Mouse (Mus musculus): ENCODE results near the gene Palm2. TPM values are rescaled to one million over a fixed set of nuclear protein-coding genes. Genes with fewer than 3 reads are reported as not detected.

The Palm2 gene
- polyA plus RNA-seq, 1 experiment from 2014 or later: 7.4 TPM

DNA sequence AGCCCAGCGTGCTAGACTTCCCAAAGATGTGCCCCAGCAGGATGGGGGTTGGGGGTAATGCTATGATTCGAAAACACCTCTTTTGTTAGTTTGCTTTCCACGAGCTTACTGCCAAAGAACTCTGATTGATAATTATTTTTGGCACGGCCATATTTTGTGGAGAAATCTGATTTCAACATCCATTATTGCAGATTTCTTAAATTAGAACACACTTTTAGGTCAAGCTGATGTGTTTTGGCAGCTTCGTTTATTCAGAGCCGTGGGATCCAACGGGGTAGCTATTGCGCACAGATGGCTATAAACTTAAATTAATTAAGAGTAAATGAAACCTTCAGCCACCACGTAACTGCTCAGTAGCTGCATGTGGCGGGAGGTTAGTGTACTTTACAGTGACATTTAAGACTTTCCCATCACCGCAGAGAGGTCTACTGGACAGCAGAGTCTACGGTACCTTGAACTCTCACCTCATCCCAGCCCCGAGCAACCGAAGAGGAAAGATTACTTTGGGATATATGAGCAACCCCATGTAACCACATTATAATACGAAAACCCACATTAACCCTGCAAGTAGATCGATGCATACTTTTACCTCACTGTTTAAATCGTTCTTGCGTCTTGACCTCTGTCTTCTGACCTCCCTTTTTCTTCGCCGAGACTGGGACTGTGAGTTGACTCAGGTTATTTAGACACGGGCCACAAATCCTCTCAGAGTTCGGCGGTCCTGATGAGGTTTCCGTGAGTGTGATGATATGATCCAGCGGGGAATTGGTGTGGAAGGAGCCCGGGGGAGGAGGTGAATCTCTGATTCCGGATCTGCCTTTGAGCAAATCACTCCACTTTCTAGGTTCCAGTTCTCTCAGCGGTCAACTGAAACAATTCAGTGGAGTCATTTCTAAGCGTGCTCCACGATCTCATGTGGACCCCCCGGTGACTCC lies 80.2 kb downstream of the Palm2 start:
- Histone ChIP-seq H3K27ac (replicated peaks) (no peak overlapping the region), H3K4me2 (replicated peaks) (no peak overlapping the region), H3K9me3 (replicated peaks) (no peaks in the 10 kb centered on the region), H3K4me1 (no peaks in the 10 kb centered on the region), H3K9ac (no peak overlapping the region), H3K4me3 (replicated peaks) (no peak overlapping the region), H3K36me3 (no peaks in the 10 kb centered on the region), H3K27me3 (no peaks in the 10 kb centered on the region)
- no peak for ATAC-seq (ENCODE audit: insufficient number of reproducible peaks, low FRiP score, low TSS enrichment, low read depth)
- 77% methylated on average over 31 of the region's 31 CpGs for WGBS

GRCm38 (mm10) chr4:57515356-57515755 lies 81.3 kb downstream of the Palm2 start:
- Histone ChIP-seq H3K27ac (replicated peaks) (no peak overlapping the region), H3K9ac (no peak overlapping the region), H3K4me1 (no peaks in the 10 kb centered on the region), H3K9me3 (replicated peaks) (no peaks in the 10 kb centered on the region), H3K27me3 (no peaks in the 10 kb centered on the region), H3K36me3 (no peaks in the 10 kb centered on the region), H3K4me3 (replicated peaks) (no peak overlapping the region), H3K4me2 (replicated peaks) (no peak overlapping the region)
- no peak for ATAC-seq (ENCODE audit: insufficient number of reproducible peaks, low FRiP score, low TSS enrichment, low read depth)
- 53% methylated on average over 2 of the region's 2 CpGs for WGBS

GRCm38 (mm10) chr4:57523456-57523855 lies 89.4 kb downstream of the Palm2 start:
- no peaks in the 10 kb centered on the region for H3K36me3 ChIP-seq
- WGBS: 93% methylated on average over 15 of the region's 15 CpGs
- no peak overlapping the region for H3K9ac ChIP-seq
- H3K4me1 ChIP-seq: no peaks in the 10 kb centered on the region
- H3K4me2 ChIP-seq (replicated peaks): no peak overlapping the region
- no peak for ATAC-seq (ENCODE audit: insufficient number of reproducible peaks, low FRiP score, low TSS enrichment, low read depth)
- no peak overlapping the region for H3K4me3 ChIP-seq (replicated peaks)
- H3K27me3 ChIP-seq: no peaks in the 10 kb centered on the region
- no peaks in the 10 kb centered on the region for H3K9me3 ChIP-seq (replicated peaks)
- H3K27ac ChIP-seq (replicated peaks): no peak overlapping the region

GRCm38 (mm10) chr4:57524461-57524860 lies 90.4 kb downstream of the Palm2 start:
- no peak overlapping the region for H3K27ac ChIP-seq (replicated peaks)
- H3K4me2 ChIP-seq (replicated peaks): no peak overlapping the region
- H3K9me3 ChIP-seq (replicated peaks): no peaks in the 10 kb centered on the region
- H3K36me3 ChIP-seq: no peaks in the 10 kb centered on the region
- H3K27me3 ChIP-seq: no peaks in the 10 kb centered on the region
- WGBS: 66% methylated on average over 3 of the region's 3 CpGs
- no peak overlapping the region for H3K9ac ChIP-seq
- H3K4me3 ChIP-seq (replicated peaks): no peak overlapping the region
- H3K4me1 ChIP-seq: peaks cover 2% of the 10 kb centered on the region; the same call in 1 of the 2 replicates
- ATAC-seq (ENCODE audit: insufficient number of reproducible peaks, low FRiP score, low TSS enrichment, low read depth): peak; percentile 43; the same call in 1 of the 2 replicates

- no peak for ATAC-seq (ENCODE audit: insufficient number of reproducible peaks, low FRiP score, low TSS enrichment, low read depth)
- no peaks in the 10 kb centered on the region for H3K27me3 ChIP-seq
- no peaks in the 10 kb centered on the region for H3K36me3 ChIP-seq
- no peak overlapping the region for H3K27ac ChIP-seq (replicated peaks)
- H3K4me1 ChIP-seq: peaks cover 8% of the 10 kb centered on the region
- H3K4me2 ChIP-seq (replicated peaks): no peak overlapping the region
- H3K9me3 ChIP-seq (replicated peaks): no peaks in the 10 kb centered on the region
- no peak overlapping the region for H3K9ac ChIP-seq
- H3K4me3 ChIP-seq (replicated peaks): no peak overlapping the region
- 67% methylated on average over 9 of the region's 9 CpGs for WGBS
Observed at GRCm38 (mm10) chr4:57525221-57526011, 91.4 kb downstream of the Palm2 start.

DNA sequence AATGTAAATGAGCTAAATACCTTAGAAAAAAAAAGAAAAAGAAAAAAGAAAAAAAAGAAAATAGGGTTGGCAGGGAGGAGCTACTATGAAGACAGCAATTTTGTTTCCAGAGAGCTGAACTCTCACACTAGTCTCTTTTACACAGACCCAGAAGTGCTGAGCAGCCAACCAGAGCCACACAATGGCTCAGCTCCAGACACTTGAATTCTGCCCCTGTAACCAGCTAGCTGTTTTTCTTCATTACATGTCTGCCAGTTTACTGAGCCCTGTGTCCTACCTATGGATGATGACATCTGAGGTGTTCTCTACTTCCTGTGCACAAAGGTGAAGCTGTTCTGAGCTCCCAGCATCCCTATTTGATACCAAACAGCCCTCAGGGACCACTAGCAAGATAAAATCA lies 94.2 kb downstream of the Palm2 start:
- H3K4me1 ChIP-seq: peaks cover 8% of the 10 kb centered on the region
- H3K36me3 ChIP-seq: no peaks in the 10 kb centered on the region
- ATAC-seq (ENCODE audit: insufficient number of reproducible peaks, low FRiP score, low TSS enrichment, low read depth): no peak
- H3K27ac ChIP-seq (replicated peaks): no peak overlapping the region
- H3K9ac ChIP-seq: no peak overlapping the region
- no peaks in the 10 kb centered on the region for H3K9me3 ChIP-seq (replicated peaks)
- H3K27me3 ChIP-seq: no peaks in the 10 kb centered on the region
- no peak overlapping the region for H3K4me3 ChIP-seq (replicated peaks)
- H3K4me2 ChIP-seq (replicated peaks): no peak overlapping the region

GRCm38 (mm10) chr4:57533686-57534085 lies 99.6 kb downstream of the Palm2 start:
- no peak overlapping the region for H3K4me3 ChIP-seq (replicated peaks)
- H3K36me3 ChIP-seq: no peaks in the 10 kb centered on the region
- H3K9ac ChIP-seq: no peak overlapping the region
- H3K4me2 ChIP-seq (replicated peaks): no peak overlapping the region
- no peak overlapping the region for H3K27ac ChIP-seq (replicated peaks)
- no peak for ATAC-seq (ENCODE audit: insufficient number of reproducible peaks, low FRiP score, low TSS enrichment, low read depth)
- no peaks in the 10 kb centered on the region for H3K27me3 ChIP-seq
- H3K9me3 ChIP-seq (replicated peaks): no peaks in the 10 kb centered on the region
- 66% methylated on average over 6 of the region's 6 CpGs for whole genome bisulfite sequencing
- peaks cover 11% of the 10 kb centered on the region for H3K4me1 ChIP-seq

DNA sequence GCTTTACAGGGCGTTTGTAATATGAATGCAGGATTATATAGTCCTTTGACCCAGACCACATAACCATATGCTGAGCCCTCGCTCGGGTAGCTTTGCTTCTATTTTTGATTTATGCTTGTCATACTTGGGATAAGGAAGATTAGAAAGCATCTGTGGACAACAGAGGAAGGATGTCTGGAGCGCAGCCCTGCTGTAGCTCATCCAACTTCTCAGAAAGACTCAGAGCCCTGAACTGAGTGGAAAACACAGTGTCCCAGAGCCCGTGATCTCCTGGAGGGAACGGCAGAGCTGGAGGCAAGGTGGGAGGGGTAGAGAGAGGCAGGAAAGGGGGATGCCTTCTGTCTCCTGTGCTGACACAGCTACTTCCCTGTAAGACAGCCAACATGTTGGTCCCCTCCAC lies 100.2 kb downstream of the Palm2 start:
- H3K36me3 ChIP-seq: no peaks in the 10 kb centered on the region
- WGBS: 38% methylated on average over 6 of the region's 6 CpGs
- peaks cover 11% of the 10 kb centered on the region for H3K4me1 ChIP-seq
- no peak overlapping the region for H3K9ac ChIP-seq
- H3K4me3 ChIP-seq (replicated peaks): no peak overlapping the region
- no peak for ATAC-seq (ENCODE audit: insufficient number of reproducible peaks, low FRiP score, low TSS enrichment, low read depth)
- H3K9me3 ChIP-seq (replicated peaks): no peaks in the 10 kb centered on the region
- no peak overlapping the region for H3K27ac ChIP-seq (replicated peaks)
- H3K4me2 ChIP-seq (replicated peaks): no peak overlapping the region
- H3K27me3 ChIP-seq: no peaks in the 10 kb centered on the region

GRCm38 (mm10) chr4:57535087-57535486 lies 101.0 kb downstream of the Palm2 start:
- no peak for ATAC-seq (ENCODE audit: insufficient number of reproducible peaks, low FRiP score, low TSS enrichment, low read depth)
- Histone ChIP-seq H3K27ac (replicated peaks) (no peak overlapping the region), H3K9ac (no peak overlapping the region), H3K27me3 (no peaks in the 10 kb centered on the region), H3K4me1 (peaks cover 3% of the 10 kb centered on the region; the same call in 1 of the 2 replicates), H3K9me3 (replicated peaks) (no peaks in the 10 kb centered on the region), H3K4me3 (replicated peaks) (no peak overlapping the region), H3K4me2 (replicated peaks) (no peak overlapping the region), H3K36me3 (no peaks in the 10 kb centered on the region)
- WGBS: 90% methylated on average over 4 of the region's 4 CpGs

GRCm38 (mm10) chr4:57538029-57538688 lies 104.1 kb downstream of the Palm2 start:
- 30% methylated on average over 4 of the region's 4 CpGs for WGBS
- H3K27ac ChIP-seq (replicated peaks): no peak overlapping the region
- ATAC-seq (ENCODE audit: insufficient number of reproducible peaks, low FRiP score, low TSS enrichment, low read depth): peak; percentile 60; the same call in 1 of the 2 replicates

GRCm38 (mm10) chr4:57543692-57544256 lies 109.7 kb downstream of the Palm2 start:
- ATAC-seq (ENCODE audit: insufficient number of reproducible peaks, low FRiP score, low TSS enrichment, low read depth): peak; percentile 83
- no peak overlapping the region for H3K4me3 ChIP-seq (replicated peaks)
- peak overlapping the region; percentile 23; the same call in 1 of the 2 replicates for H3K4me2 ChIP-seq (replicated peaks)
- no peak overlapping the region for H3K9ac ChIP-seq
- no peaks in the 10 kb centered on the region for H3K27me3 ChIP-seq
- 2% methylated on average over 6 of the region's 6 CpGs for WGBS
- H3K9me3 ChIP-seq (replicated peaks): no peaks in the 10 kb centered on the region
- H3K36me3 ChIP-seq: no peaks in the 10 kb centered on the region
- peak overlapping the region; percentile 76 for H3K27ac ChIP-seq (replicated peaks)
- H3K4me1 ChIP-seq: peaks cover 13% of the 10 kb centered on the region

More at GRCm38 (mm10) chr4:57538029-57538688, 104.1 kb downstream of the Palm2 start:
- Histone ChIP-seq H3K4me2 (replicated peaks) (no peak overlapping the region), H3K9ac (no peak overlapping the region), H3K4me1 (peaks cover 4% of the 10 kb centered on the region; the same call in 1 of the 2 replicates), H3K36me3 (no peaks in the 10 kb centered on the region), H3K9me3 (replicated peaks) (no peaks in the 10 kb centered on the region), H3K4me3 (replicated peaks) (no peak overlapping the region), H3K27me3 (no peaks in the 10 kb centered on the region)
